Mouse (Mus musculus) stomach, embryonic 14.5 days (tissue): ENCODE measurements around the gene Carmil1. TPM values are rescaled to one million over a fixed set of nuclear protein-coding genes. Genes with fewer than 3 reads are reported as not detected.

Source experiments
- ATAC-seq: fragments of 200-750 bp; cut with Nextera tagmentation; 2 replicates; pipeline ENCODE4 v1.8.0; 2017; ENCODE audit warnings: low read depth, moderate TSS enrichment; ENCODE audit not compliant: insufficient number of reproducible peaks, insufficient read depth, low FRiP score
- H3K27ac ChIP-seq: fragments of 300-500 bp; sonication (generic); 2 replicates; pipeline ENCODE4 v1.5.1; 2014; ENCODE audit warnings: mild to moderate bottlenecking, low read length, moderate library complexity, mixed read lengths
- H3K27me3 ChIP-seq: fragments of 300-500 bp; sonication (generic); 2 replicates; pipeline ENCODE4 v1.6.1; 2014; ENCODE audit warnings: low read length, control low read depth, mixed read lengths; ENCODE audit not compliant: control insufficient read depth, insufficient read depth
- H3K36me3 ChIP-seq: fragments of 300-500 bp; sonication (generic); 2 replicates; pipeline ENCODE4 v1.6.1; 2014; ENCODE audit warnings: mild to moderate bottlenecking, control low read depth, low read length, moderate library complexity, mixed read lengths; ENCODE audit not compliant: control insufficient read depth, insufficient read depth
- H3K4me1 ChIP-seq: fragments of 300-500 bp; sonication (generic); 2 replicates; pipeline ENCODE4 v1.6.1; 2014; ENCODE audit warnings: low read length, control low read depth, mixed read lengths; ENCODE audit not compliant: control insufficient read depth, insufficient read depth
- H3K4me2 ChIP-seq: fragments of 300-500 bp; sonication (generic); replicated peaks from 2 replicates; pipeline ENCODE4 v1.6.1; 2014; ENCODE audit warnings: low read depth, low read length, control low read depth
- H3K4me3 ChIP-seq: fragments of 300-500 bp; sonication (generic); 2 replicates; pipeline ENCODE4 v1.5.1; 2014; ENCODE audit warnings: low read depth, low read length, control low read depth
- H3K9ac ChIP-seq: fragments of 300-500 bp; sonication (generic); replicated peaks from 2 replicates; pipeline ENCODE4 v1.6.1; 2014; ENCODE audit warnings: low read depth, mild to moderate bottlenecking, control low read depth, low read length, moderate library complexity, mixed read lengths
- H3K9me3 ChIP-seq: fragments of 300-500 bp; sonication (generic); 2 replicates; pipeline ENCODE4 v1.6.1; 2016; ENCODE audit warnings: low read depth, low read length, control low read depth; ENCODE audit not compliant: control insufficient read depth
- WGBS: fragments of 180-500 bp; shearing (Covaris S2); extraction: QIAGEN DNeasy Blood & Tissue Kit; methylation state at CpG from one replicate; pipeline ENCODE4 v1.1.7; 2014; 5-methylcytosine and 5-hydroxymethylcytosine counted together
- polyA plus RNA-seq: library from polyadenylated mRNA; unstranded; fragments of >200 nt; fragmentation: Nextera tagmentation; extraction: Ambion mirVana; gene quantifications from 2 replicates; pipeline ENCODE4 v1.2.1, GENCODE M21; 2014

The Carmil1 gene
- polyA plus RNA-seq, 1 experiment from 2014 or later, result 34.8 TPM

- H3K27me3 ChIP-seq, result no peaks in the 10 kb centered on the region
- WGBS, result 71% methylated on average over 4 of the region's 4 CpGs
- no peak overlapping the region for H3K27ac ChIP-seq
- H3K4me3 ChIP-seq, result no peak overlapping the region
- no peaks in the 10 kb centered on the region for H3K4me1 ChIP-seq
- ATAC-seq, result no peak
- no peaks in the 10 kb centered on the region; the same call in 1 of the 2 replicates for H3K36me3 ChIP-seq
- no peak overlapping the region for H3K9ac ChIP-seq
- no peak overlapping the region for H3K4me2 ChIP-seq
- no peaks in the 10 kb centered on the region for H3K9me3 ChIP-seq
These were observed 217.8 kb downstream of the Carmil1 start for GRCm38 (mm10) chr13:24062770-24063169.

DNA sequence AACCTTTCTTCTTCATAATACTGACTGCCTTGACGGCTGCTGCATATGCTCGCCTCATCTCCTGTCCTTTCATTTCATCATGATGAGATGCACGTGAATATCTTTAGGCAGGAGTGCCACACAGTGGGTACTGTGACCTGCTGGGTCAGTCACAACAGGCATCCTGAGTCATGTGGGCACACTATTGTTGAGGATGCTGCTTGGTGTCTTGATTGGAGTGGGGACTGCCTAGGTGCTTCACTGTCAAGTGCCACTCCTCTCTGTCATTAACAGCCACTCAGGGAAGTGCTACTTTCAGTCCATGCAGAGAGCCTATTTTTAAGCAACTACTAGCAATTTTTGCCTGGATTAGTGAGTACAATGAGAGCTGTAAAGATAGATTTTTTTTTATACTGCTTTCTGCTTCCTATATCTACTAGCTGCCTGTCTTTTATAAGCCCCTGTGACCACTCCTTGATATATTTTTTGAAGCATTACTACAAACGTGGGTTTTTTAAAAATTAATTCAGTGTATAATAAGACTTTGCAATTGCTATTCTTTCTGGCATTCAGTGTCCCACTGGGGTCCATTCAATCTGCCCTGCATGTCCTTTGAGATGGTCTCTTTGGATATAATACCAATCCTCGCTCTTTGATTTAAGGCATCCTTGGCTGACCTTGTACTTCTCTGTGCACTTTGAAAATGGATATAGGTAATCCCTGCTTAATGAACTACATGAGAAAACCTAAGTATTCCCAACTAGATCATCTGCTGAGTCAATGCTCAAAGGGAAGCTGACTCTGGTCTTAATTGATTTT lies 225.3 kb downstream of the Carmil1 start:
- Histone ChIP-seq H3K36me3 (no peaks in the 10 kb centered on the region), H3K9me3 (no peaks in the 10 kb centered on the region), H3K4me2 (no peak overlapping the region), H3K27ac (no peak overlapping the region), H3K4me1 (no peaks in the 10 kb centered on the region), H3K9ac (no peak overlapping the region), H3K27me3 (no peaks in the 10 kb centered on the region), H3K4me3 (no peak overlapping the region)
- ATAC-seq, result no peak
- WGBS, result 84% methylated on average over 5 of the region's 5 CpGs

- H3K4me1 ChIP-seq, result no peaks in the 10 kb centered on the region
- 68% methylated on average over 2 of the region's 2 CpGs for WGBS
These were observed 229.1 kb downstream of the Carmil1 start for GRCm38 (mm10) chr13:24051496-24051895.

DNA sequence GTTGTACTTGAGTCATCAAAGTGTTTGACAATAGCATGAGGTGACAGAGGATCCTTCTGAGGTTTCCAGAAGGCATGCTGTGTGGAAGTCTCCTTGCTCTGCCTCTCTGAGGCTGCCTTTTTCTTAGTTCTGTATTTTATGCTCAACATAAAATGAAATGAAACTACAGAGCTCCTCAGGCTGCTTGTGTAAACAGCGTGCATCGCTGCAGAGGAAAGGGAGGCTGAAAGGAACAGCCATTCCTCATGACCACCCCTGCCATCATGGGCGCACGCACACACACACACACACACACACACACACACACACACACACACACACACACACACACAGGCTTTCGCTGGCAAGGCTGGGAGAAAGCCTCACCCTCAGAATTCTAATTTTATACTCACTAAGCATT lies 230.3 kb downstream of the Carmil1 start:
- Histone ChIP-seq H3K27me3 (no peaks in the 10 kb centered on the region), H3K4me2 (no peak overlapping the region), H3K9ac (no peak overlapping the region), H3K27ac (no peak overlapping the region), H3K9me3 (no peaks in the 10 kb centered on the region), H3K4me1 (no peaks in the 10 kb centered on the region), H3K4me3 (no peak overlapping the region), H3K36me3 (no peaks in the 10 kb centered on the region)
- WGBS, result 43% methylated on average over 5 of the region's 5 CpGs
- ATAC-seq, result no peak

More at GRCm38 (mm10) chr13:24051496-24051895, 229.1 kb downstream of the Carmil1 start:
- Histone ChIP-seq H3K27me3 (no peaks in the 10 kb centered on the region), H3K4me3 (no peak overlapping the region), H3K4me2 (no peak overlapping the region), H3K36me3 (no peaks in the 10 kb centered on the region), H3K9ac (no peak overlapping the region), H3K27ac (no peak overlapping the region), H3K9me3 (no peaks in the 10 kb centered on the region)
- ATAC-seq, result no peak

DNA sequence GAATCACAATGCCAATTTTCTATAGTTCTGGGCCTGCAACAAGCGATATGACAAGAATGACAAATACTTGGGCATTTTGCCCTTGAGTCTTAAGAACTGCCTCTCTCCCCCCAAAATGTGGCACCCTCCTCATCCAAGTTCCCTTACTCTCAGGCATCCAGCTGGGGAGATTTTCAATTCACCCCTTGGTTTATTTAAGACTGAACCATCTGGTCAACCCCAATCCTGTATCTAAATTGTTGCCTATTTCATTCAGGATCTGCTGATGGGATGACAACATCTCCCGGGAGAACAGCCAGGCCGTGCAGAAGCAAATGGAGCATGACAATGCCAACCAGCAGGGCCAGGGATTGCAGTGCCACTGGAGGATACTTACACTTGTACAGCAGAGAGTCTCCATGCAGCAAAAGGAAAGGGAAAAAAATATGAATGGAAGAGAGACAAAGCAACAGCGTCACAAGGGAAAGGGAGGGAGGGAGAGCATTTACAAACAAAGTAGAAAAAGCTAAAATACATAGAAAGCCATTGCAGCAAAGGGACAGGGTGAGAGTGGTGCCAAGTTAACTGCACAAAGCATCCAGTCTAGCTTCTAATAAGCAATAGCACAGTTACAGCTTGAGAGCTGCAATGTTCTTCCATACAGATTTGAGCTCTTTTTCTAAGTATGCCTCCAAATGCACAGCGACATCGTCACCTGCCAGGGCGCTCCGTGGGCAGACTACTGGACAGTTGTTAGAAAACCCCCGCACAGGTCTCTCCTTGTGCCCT lies 231.1 kb downstream of the Carmil1 start:
- Histone ChIP-seq H3K9me3 (no peaks in the 10 kb centered on the region), H3K36me3 (no peaks in the 10 kb centered on the region), H3K9ac (no peak overlapping the region), H3K4me1 (no peaks in the 10 kb centered on the region), H3K4me2 (no peak overlapping the region), H3K27me3 (no peaks in the 10 kb centered on the region), H3K27ac (no peak overlapping the region), H3K4me3 (no peak overlapping the region)
- no peak for ATAC-seq
- whole genome bisulfite sequencing, result 69% methylated on average over 9 of the region's 9 CpGs

DNA sequence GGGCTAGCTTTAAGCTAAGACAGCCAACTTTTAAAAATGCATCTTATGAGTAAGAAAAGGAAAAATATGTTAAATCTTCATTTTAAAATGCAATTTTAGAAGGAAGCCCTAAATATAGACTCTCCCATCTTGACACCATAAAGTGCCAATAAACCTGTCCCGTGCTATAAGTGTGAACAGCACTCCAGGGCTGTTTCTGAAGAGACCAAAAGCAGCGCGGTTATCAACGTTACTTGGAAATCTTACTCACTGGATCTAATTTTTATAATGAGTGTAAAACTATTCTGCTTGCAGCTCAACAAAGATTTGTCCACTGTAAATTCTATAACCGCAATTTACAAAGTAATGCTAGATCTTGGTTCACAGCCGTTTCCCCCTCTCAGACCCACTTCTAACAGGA lies 232.0 kb downstream of the Carmil1 start:
- Histone ChIP-seq H3K4me2 (no peak overlapping the region), H3K9me3 (no peaks in the 10 kb centered on the region), H3K4me1 (no peaks in the 10 kb centered on the region), H3K9ac (no peak overlapping the region), H3K27ac (no peak overlapping the region), H3K27me3 (no peaks in the 10 kb centered on the region), H3K4me3 (no peak overlapping the region), H3K36me3 (no peaks in the 10 kb centered on the region)
- ATAC-seq, result no peak
- WGBS, result 88% methylated on average over 6 of the region's 6 CpGs

DNA sequence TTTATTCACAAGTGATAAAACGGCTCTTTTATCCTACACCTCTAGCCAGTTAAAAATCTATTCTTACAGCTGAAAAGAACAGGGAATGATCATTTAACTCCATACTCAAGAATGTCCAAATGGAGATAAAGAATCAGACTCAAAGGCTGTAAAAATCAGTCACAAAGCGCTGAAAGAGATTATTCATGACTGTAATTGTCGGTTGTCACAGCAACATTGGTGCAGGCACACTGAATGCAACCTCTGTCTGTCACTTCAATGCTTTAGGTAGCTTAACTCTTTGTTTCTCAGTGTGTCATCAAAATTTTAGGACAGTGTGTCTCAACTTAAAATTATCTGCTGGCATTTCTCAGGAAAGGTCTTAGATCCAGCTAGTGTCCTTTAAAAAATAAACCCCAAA lies 235.3 kb downstream of the Carmil1 start:
- Histone ChIP-seq H3K27me3 (no peaks in the 10 kb centered on the region), H3K4me3 (no peak overlapping the region), H3K4me1 (no peaks in the 10 kb centered on the region), H3K27ac (no peak overlapping the region), H3K4me2 (no peak overlapping the region), H3K9ac (no peak overlapping the region), H3K36me3 (peaks cover 5% of the 10 kb centered on the region; the same call in 1 of the 2 replicates), H3K9me3 (no peaks in the 10 kb centered on the region)
- WGBS, result 72% methylated on average over 3 of the region's 3 CpGs
- no peak for ATAC-seq

DNA sequence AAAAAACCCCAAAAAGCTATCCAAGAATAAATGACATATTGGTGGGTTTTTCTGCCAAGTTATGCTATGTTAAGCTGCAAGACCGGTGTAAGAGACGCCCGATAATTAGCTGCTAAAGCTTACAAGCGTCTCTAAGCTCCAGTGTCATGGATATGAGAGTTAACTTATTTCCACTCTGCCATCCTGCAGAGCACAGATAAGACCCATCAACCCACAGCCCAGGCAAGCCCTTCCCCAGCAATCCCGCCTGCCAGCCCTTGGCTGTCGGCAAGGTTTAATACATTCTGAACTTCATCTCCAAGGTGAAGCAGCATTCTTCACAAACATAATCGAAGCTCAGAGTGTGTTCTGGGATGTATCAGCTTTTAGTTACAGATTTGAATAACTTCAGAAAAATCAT lies 240.4 kb downstream of the Carmil1 start:
- H3K4me1 ChIP-seq, result no peaks in the 10 kb centered on the region
- H3K9me3 ChIP-seq, result no peaks in the 10 kb centered on the region
- no peak overlapping the region for H3K4me2 ChIP-seq
- H3K27me3 ChIP-seq, result no peaks in the 10 kb centered on the region
- no peak overlapping the region for H3K27ac ChIP-seq
- H3K36me3 ChIP-seq, result peaks cover 5% of the 10 kb centered on the region; the same call in 1 of the 2 replicates
- 90% methylated on average over 7 of the region's 7 CpGs for WGBS
- no peak overlapping the region for H3K9ac ChIP-seq
- no peak for ATAC-seq
- H3K4me3 ChIP-seq, result no peak overlapping the region
